Mouse (Mus musculus) G1E (cell line): ENCODE measurements around the gene Plcd1. TPM values are rescaled to one million over a fixed set of nuclear protein-coding genes. Genes with fewer than 3 reads are reported as not detected.

Source experiments
- ATAC-seq: 2 replicates; pipeline ENCODE4 v1.8.0; 2016; ENCODE audit warnings: mild to moderate bottlenecking; ENCODE audit not compliant: insufficient number of reproducible peaks, poor library complexity, low FRiP score, severe bottlenecking; ENCODE audit errors: extremely low read depth
- DNase-seq: peaks from one replicate; pipeline ENCODE4 v3.0.0; 2012; ENCODE audit warnings: low spot score
- H3K27me3 ChIP-seq: 2 replicates; pipeline ENCODE4 v1.6.1; 2012; ENCODE audit warnings: mild to moderate bottlenecking, low read length, inconsistent platforms; ENCODE audit not compliant: insufficient read depth
- H3K36me3 ChIP-seq: replicated peaks from 2 replicates; pipeline ENCODE3; 2012; ENCODE audit warnings: mild to moderate bottlenecking, inconsistent platforms
- H3K4me1 ChIP-seq: 2 replicates; pipeline ENCODE4 v1.6.1; 2012; ENCODE audit warnings: low read depth, low read length, inconsistent platforms, mixed read lengths; ENCODE audit not compliant: insufficient read depth
- H3K4me3 ChIP-seq: 2 replicates; pipeline ENCODE4 v1.5.1; 2012; ENCODE audit warnings: low read depth, mild to moderate bottlenecking, inconsistent platforms, low read length, moderate library complexity, mixed read lengths
- H3K9me3 ChIP-seq: replicated peaks from 2 replicates; pipeline ENCODE4 v1.6.1; 2012; ENCODE audit warnings: inconsistent platforms
- CTCF ChIP-seq: IDR thresholded peaks from 2 replicates; pipeline ENCODE4 v1.5.1; 2012; ENCODE audit warnings: low read depth, low read length, inconsistent platforms, mixed read lengths
- GATA1 ChIP-seq: IDR thresholded peaks from 2 replicates; pipeline ENCODE4 v1.6.1; 2012; ENCODE audit warnings: borderline replicate concordance, low read length, inconsistent platforms, mixed read lengths
- GATA2 ChIP-seq: IDR thresholded peaks from 2 replicates; pipeline ENCODE4 v1.6.1; 2012; ENCODE audit warnings: low read depth, low read length, inconsistent platforms, borderline replicate concordance
- POLR2AphosphoS5 ChIP-seq: IDR thresholded peaks from 2 replicates; pipeline ENCODE4 v1.6.1; 2012; ENCODE audit warnings: low read depth, low read length, inconsistent platforms; ENCODE audit not compliant: insufficient replicate concordance
- TAL1 ChIP-seq: conservative IDR thresholded peaks from 2 replicates; pipeline ENCODE4 v1.6.1; 2012; ENCODE audit warnings: low read depth, low read length, inconsistent platforms, mixed read lengths
- polyA plus RNA-seq: library from polyadenylated mRNA; stranded (reverse); fragments of >175 nt; gene quantifications from 2 replicates; pipeline ENCODE4 v1.2.3, GENCODE M21; 2012
- total RNA-seq, 2 experiments: library from RNA; stranded (forward) in 1 of 2; stranded (reverse) in 1 of 2; fragments of 200-1000 nt in 1 of 2; fragments of >200 nt in 1 of 2; fragmentation: Nextera tagmentation in 1 of 2; gene quantifications; 2 replicates each; pipeline ENCODE4 v1.2.3; 2014 to 2017

Plcd1 gene
- total and polyA plus RNA-seq, 3 experiments, result not detected

GRCm38 (mm10) chr9:119034676-119035665 is 58.3 kb downstream of the Plcd1 start:
- Histone ChIP-seq H3K4me1 (no peaks in the 10 kb centered on the region), H3K27me3 (no peaks in the 10 kb centered on the region; the same call in 1 of the 2 replicates), H3K4me3 (no peak overlapping the region), H3K36me3 (no peaks in the 10 kb centered on the region), H3K9me3 (peaks cover 82% of the 10 kb centered on the region)
- ATAC-seq (no peak), DNase-seq (no peak)
- TF ChIP-seq TAL1 (no peak), GATA2 (no peak), POLR2AphosphoS5 (no peak), CTCF (no peak), GATA1 (no peak)

GRCm38 (mm10) chr9:119034069-119034468 is 59.2 kb downstream of the Plcd1 start:
- no peaks in the 10 kb centered on the region for H3K36me3 ChIP-seq
- peaks cover 85% of the 10 kb centered on the region for H3K9me3 ChIP-seq
- ATAC-seq (no peak), DNase-seq (no peak)
- H3K27me3 ChIP-seq, result no peaks in the 10 kb centered on the region; the same call in 1 of the 2 replicates
- H3K4me3 ChIP-seq, result no peak overlapping the region
- TF ChIP-seq CTCF, result no peak
- TF ChIP-seq POLR2AphosphoS5, result no peak
- no peak for TF ChIP-seq GATA1
- TF ChIP-seq TAL1, result no peak
- no peak for TF ChIP-seq GATA2
- H3K4me1 ChIP-seq, result no peaks in the 10 kb centered on the region

GRCm38 (mm10) chr9:119033111-119033921 is 60.0 kb downstream of the Plcd1 start:
- Histone ChIP-seq H3K9me3 (peaks cover 91% of the 10 kb centered on the region), H3K27me3 (no peaks in the 10 kb centered on the region; the same call in 1 of the 2 replicates), H3K4me1 (no peaks in the 10 kb centered on the region), H3K36me3 (no peaks in the 10 kb centered on the region), H3K4me3 (no peak overlapping the region)
- TF ChIP-seq CTCF, result no peak
- no peak for TF ChIP-seq POLR2AphosphoS5
- TF ChIP-seq GATA2, result no peak
- no peak for TF ChIP-seq GATA1
- TF ChIP-seq TAL1, result no peak
- DNase-seq (no peak), ATAC-seq (no peak)

- Histone ChIP-seq H3K27me3 (no peaks in the 10 kb centered on the region; the same call in 1 of the 2 replicates), H3K36me3 (no peaks in the 10 kb centered on the region), H3K4me3 (no peak overlapping the region), H3K9me3 (peaks cover 93% of the 10 kb centered on the region), H3K4me1 (no peaks in the 10 kb centered on the region)
- TF ChIP-seq GATA2 (no peak), CTCF (no peak), POLR2AphosphoS5 (no peak), GATA1 (no peak), TAL1 (no peak)
- no peak for ATAC-seq
- no peak for DNase-seq
Observed at GRCm38 (mm10) chr9:119032538-119032937, 60.8 kb downstream of the Plcd1 start.

- no peaks in the 10 kb centered on the region; the same call in 1 of the 2 replicates for H3K27me3 ChIP-seq
- peaks cover 95% of the 10 kb centered on the region for H3K9me3 ChIP-seq
- no peak for TF ChIP-seq POLR2AphosphoS5
- no peak for TF ChIP-seq CTCF
- TF ChIP-seq GATA1, result no peak
- no peak for TF ChIP-seq TAL1
- no peak for TF ChIP-seq GATA2
- H3K4me3 ChIP-seq, result no peak overlapping the region
- no peaks in the 10 kb centered on the region for H3K4me1 ChIP-seq
- H3K36me3 ChIP-seq, result no peaks in the 10 kb centered on the region
- ATAC-seq, result no peak
- no peak for DNase-seq
Observed at GRCm38 (mm10) chr9:119031772-119032171, 61.5 kb downstream of the Plcd1 start.

DNA sequence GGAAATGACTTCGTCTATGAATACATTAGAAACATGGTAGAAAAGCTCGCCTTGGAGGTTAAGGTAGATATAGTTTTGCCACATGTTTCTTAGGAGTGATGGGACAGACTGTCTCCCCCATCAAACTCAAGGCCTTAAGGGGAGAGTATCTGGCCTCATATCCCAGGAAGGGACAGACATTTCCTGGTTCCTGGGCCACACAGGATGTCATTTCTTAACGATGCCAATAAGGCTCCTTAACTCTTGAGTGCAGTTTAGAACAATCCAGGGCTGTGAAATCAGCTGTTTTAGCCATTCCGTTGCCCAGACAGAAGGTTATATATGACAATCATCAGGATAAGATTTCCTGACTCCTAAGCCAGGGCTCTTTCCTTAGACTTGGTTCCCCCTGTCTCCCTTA is 62.3 kb downstream of the Plcd1 start:
- Histone ChIP-seq H3K4me3 (no peak overlapping the region), H3K4me1 (no peaks in the 10 kb centered on the region), H3K36me3 (no peaks in the 10 kb centered on the region), H3K9me3 (peaks cover 91% of the 10 kb centered on the region), H3K27me3 (no peaks in the 10 kb centered on the region)
- TF ChIP-seq GATA2 (no peak), CTCF (no peak), GATA1 (no peak), TAL1 (no peak), POLR2AphosphoS5 (no peak)
- ATAC-seq (no peak), DNase-seq (no peak)
